Mouse (Mus musculus): ENCODE measurements around the gene Npvf.

The Npvf gene

DNA sequence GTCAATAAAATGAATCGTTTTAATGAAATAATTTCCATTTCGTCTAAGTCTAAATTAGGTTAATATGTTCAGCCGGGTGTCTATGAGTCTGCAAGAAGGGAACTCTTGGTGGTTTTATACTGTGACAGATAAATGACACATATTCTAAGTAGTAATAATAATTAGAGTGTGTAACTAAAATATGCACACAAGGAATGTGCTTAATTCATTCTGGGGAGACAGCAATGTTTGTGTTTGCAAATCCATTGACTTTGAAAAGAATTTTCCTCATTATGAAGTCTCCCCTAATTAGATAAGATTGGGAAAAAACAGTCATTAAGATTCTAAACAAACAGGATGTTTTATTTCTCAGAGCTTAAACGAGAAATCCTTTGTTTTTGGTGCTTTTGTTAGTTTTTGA is at the start of gene Npvf:
Gene Npvf, minus strand, starts transcription at position 84 of the 400 bp plus-strand sequence.
- DNase-seq (ENCODE audit: low read depth, low spot score): no peak

DNA sequence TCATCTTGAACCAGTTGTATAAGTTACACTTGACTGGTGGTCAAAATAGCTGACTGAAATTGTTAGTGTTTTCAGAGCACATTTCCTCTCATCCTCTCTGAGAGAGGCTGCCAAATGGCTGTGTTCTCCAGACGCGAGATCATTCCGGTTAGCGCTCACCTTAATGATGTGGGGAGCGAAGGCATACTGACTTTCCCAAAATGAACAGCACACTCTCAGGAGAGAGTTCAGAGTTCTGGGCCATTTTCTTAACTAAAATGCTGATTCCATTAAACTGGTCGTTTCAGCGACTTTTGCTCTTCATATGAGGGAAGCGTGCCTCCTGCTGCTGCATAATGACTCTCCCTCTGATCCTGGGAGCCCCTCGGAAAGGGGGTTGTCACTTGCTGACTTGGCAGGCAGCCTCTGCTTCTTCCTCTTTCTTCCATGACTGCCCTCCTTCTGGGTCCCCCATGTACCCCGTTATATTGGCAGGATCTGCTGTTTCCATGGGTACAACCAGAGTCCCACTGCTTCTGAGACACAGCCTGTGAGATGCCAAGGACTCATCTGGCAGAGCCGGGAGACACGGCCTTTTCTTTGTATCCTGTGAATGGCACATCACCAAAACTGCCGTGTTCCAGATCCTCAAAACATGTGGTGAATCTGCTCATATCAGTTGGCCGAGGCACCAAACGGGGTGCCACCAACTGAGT is 35.0 kb upstream of the Npvf start:
- no peak for DNase-seq (ENCODE audit: low read depth, low spot score)

DNA sequence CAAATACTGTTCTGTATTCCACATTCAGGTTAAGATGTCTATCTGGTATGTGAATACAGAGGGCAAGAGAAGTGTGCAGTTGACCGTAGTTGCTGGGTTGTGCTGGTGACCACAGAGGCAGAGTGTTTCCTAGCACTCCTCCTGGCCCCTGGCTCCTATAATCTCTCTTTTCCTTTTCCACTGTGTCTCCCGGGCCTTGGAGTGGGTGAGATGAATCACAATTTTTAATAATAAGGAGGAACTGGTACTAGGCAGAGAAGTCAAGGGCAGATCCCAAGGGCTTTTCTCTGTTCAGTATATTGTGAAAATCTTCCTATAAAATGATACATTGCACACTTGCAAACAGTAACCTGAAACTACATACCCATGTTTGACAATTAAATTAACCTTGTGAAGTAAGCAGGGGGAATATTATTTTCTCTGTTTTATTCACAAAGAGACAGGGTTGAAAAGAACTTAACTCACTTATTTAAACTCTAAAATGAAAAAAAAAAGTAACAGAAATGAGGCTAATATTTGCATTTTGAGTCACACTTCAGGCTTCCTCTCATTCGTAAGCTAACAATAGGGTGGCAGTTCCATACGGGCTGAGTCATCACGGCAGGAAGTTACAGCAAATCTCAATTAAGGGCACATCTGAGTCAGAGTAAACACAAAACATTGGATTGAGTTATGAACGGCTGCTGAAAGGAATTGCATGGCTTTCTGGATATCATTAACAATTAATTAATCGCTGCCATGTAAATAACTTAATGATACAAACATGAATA is 30.6 kb upstream of the Npvf start:
- DNase-seq (ENCODE audit: low read depth, low spot score): no peak

DNA sequence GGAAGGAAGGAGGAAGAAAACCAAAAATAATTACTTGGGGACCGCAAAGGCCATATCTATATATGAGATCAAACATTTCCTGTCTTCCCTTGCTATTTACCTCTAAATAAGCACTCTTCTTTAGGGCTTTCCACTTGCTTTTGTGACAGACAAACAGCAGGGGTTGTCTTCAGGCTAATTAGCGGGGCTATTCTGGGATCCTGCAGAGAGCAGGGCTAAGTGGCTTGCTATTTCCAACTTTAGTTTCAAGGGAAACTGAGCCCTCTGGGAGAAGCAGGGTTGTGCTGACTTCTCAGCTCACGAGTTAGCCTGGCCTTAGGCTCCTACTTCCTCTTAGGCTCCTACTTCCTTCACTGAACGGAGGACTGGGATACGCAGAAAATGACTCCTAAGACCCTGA is 27.3 kb upstream of the Npvf start:
- no peak for DNase-seq (ENCODE audit: low read depth, low spot score)

DNA sequence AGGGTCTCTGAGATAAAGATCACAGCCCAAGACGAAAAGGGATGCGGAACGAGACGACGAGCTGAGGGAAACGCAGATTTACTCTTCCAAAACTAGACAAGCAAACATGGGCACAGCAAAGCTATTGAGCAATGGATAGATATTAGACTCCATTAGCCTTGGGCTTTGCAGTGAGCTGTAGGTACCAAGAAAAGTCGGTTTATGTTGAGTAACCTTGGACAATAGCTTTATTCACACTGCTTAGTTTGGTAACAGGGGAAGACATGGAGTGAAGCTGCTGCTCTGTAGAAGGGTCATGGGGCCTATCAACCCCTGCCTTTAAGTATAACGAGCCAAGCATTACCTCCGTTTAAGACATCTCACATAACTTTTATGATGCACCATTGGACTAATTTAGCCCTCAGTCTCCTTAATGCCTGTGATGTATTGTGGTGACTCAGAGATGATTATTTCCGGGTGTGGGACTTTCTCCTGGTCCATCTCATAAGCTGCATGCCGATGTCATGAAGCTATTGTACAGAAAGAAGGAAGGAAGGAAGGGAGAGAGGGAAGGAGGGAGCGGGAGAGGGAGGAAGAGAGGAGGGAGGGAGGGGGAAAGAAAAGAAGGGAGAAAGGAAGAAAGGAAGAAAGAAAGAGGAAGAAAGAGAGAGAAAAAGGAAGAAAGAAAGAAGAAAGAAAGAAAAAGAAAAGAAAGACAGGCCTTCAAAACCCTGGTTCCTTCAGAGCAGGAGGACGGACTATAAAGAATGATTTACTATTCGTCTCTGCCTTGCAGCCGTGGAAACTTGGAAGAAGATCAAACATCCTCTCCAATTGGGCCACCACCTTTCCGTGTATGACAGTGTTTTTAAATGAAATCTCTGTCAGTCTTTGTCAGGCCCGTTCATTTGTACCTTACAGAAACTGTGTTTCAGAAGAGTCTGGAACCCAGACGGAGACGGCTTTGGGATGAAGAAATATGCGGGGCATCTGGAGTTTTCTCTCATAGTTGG is 26.3 kb upstream of the Npvf start:
- DNase-seq (ENCODE audit: low read depth, low spot score): no peak

DNA sequence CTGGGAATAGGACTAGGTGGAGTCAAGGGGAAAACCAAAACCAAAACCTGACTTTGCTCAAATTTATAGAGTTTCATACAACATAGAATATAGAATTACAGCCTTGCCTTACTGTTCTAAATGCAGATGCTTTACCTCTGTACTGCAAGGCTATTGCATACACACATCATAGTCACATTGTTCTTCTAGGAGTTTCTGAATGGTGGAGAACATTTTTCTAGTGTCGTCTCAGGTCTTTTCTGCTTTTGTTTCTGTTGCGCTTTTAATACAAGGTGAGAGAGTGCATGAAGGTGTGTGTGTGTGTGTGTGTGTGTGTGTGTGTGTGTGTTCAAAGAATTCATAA is 25.2 kb upstream of the Npvf start:
- DNase-seq (ENCODE audit: low read depth, low spot score): no peak

DNA sequence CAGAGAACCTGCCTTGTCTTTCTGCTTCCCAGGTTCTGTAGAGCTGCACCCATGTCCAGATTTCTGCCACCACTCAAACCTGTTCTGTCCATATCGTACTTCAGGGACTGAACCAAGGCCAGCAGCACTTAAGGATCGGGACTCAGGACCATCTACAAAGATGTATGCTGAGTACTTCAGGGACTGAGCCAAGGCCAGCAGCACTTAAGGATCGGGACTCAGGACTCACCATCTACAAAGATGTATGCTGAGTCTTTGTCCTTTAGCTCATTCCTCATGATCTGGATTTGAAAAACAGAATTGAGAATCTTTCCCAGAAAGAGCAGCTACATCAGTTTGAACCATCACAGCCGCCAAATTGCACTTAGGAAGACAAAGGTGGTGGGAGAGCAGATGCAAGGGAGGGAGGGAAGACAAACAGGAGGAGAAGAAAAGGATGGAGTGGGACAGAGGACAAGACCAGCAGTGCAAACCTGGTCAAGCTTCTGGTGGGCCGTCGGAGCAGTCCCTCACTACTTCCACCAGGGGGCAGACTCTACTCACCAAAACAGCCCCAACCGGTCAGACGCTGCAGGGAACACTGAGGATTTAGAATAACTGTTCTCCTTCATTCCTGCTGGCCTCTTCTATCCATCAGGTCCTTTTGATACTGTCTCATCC is 24.7 kb upstream of the Npvf start:
- peak; percentile 69 for DNase-seq (ENCODE audit: low read depth, low spot score)

DNA sequence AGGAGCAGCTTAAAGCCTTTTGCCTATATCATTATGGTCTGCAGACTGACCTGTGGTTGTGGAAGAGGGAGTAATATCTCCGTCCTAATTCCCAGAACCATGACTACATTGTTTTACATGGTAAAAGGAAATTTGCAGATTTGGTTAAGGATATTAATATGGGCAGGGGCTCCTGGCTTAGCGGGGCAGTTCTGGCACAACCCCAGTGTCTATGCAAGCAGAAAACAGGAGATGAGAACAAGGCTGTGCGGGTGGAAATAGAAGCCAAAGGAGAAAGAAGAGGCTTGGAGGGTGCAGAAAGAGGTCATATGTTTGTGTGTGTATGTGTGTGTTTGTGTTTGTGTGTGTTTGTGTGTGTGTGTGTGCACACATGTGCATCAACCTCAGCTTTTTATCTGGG is 17.0 kb upstream of the Npvf start:
- DNase-seq (ENCODE audit: low read depth, low spot score): no peak

DNA sequence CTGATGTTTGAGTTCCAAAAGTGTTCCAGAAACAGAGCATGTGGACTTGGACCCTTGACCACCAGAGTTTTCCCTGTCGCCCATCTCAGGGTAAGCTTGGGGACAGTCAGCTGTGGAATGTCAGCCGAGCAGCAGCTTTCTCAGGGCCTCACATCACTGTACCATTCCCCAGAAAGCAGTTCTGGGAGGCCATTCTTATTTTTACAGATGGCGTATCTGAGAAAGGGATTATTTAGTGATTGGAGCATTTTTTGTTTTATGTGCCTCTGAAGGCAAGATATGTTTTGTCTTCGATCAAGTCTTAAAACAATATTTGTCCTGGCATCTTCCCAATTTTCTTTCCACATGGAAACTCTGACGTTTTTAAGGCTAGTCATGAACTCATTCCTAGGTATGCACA is 12.7 kb upstream of the Npvf start:
- DNase-seq (ENCODE audit: low read depth, low spot score): no peak

DNA sequence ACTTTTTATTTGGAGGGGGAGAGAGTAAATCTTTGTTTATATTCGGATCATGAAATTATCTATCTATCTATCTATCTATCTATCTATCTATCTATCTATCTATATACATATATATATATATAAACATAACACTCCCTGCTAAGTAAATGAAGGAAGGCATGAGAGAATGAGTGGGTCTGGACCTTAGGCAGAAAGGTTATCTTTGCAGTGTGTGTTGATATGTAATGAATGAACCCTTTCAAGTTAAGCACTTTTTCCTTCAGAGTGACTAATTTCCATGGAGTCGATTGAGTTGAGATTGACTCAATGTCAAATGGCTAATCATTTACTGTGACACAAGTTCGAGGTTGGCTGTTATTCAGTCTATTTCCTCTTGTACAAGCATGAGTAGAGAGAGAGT is 10.8 kb upstream of the Npvf start:
- DNase-seq (ENCODE audit: low read depth, low spot score): no peak

DNA sequence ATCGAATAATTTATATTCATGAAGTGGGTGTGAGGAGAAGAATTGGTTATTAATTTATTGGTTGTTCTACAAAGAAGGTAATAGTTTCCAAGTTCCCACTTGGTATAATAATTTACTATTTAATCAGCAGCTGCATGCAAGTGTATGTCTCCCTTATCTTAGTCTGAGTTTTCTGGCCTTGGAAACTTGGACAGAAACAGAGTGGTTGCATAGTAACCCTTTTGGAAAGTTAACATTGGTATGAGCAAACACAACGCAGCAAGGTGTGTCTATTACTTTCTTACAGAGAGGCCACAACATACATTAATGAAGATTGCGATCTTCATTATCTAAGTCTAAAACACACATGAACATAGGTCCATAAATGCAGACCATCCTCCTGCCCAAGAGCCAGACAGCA is 10.0 kb upstream of the Npvf start:
- DNase-seq (ENCODE audit: low read depth, low spot score): no peak

DNA sequence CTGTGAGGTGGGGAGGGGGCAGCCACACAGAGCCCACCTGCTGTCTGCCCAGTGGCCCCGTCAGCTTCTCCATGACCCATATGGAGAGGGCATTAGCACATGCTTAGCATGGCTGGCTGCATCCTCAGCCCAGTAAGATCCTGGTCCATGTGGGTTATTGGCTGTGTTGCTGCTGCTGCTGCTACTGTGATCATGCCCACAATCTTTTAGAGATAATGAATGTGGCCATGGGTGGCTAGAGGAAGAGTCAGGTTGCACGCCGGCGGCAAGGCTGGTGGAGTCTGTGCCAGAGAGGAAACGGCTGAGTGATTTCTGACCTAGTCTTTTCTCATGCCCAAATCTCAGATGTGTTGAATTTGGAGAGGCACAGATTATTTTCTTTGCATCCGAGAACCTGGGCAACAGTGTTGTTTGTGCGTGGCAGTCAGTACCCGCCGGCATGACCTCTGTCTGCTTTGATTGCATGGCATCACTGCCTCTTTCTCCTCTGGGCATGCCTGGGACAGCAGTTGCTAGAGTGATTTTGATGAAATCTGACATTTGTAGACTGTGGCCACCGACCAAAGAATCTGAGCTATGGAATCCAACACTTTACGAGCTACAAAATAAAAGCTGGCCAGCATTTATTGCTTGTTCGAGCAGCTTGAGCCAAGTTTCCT is 8.8 kb upstream of the Npvf start:
- DNase-seq (ENCODE audit: low read depth, low spot score): no peak

DNA sequence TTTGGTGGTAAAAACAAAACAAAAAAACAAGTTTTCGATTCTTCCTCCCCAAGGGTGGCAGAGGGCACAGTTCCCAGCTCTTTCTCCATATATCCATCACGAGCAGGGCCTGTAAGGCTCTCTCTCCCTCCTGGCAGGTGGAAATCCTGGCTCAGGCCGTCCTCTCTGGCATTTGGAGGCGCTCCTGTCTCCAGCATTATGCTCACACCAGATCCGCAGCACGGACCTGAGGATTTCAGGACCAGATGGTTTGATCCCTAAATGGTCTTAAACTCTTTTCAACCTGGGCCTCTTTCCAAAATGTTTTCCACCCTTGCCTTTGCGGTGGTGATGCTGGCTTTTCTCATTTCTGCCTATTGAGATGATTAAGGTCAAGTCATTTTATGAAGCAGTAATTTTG is 7.5 kb upstream of the Npvf start:
- DNase-seq (ENCODE audit: low read depth, low spot score): no peak

DNA sequence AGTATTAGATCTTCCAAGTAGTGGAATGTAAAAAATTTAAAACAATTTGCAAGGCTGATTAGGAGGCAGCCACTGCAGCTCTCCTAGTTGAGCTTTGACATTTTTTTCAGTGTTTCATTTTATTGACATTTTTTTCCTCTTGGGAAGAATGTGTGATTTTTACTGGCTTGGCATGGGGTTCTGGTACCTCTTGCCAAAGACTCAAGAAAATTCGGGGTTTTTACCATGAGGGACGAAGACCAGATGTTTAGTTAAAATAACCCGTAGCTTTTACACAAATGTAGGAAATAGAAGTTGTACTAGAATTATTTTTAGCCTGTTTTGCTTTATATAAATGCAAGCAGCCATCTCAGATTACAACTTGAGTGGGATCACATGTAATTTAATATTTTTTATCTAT is 4.2 kb upstream of the Npvf start:
- no peak for DNase-seq (ENCODE audit: low read depth, low spot score)

DNA sequence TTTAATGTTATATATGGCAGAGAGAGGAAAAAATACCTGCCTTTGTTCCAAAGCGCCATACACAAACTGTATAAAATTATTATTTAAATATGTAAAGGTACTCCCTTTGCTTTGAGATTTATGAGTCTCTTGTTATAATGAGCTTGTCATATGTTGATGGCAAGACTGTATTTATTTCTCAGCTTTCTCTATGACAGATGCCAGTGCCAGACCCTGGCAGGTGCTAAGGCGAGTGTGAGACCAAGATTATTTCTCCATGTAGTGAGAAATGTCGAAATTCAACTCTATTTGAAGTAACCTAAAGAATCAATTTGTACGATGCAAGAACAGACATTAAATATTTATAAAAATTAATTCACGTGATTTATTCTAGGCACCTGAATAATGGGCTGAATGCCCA is 3.8 kb upstream of the Npvf start:
- DNase-seq (ENCODE audit: low read depth, low spot score): no peak

DNA sequence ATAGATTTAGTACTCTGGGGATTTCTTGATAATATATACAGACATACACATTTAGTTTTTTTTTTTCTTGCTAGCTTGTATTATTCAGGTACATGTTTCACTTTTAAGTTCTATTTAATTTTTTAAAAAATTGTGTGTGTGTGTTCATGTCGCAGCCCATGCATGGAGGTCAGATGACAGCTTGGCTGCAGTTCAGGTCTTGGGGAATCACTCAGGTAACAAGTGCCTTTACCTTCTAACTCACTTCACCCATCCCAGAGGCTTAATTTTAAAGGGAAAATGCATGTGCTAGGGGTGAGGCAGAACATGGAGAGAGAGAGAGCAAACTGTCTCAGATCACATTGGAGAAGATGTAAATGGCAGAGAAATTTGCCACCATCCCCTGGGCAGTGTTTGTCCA is 2.2 kb upstream of the Npvf start:
- no peak for DNase-seq (ENCODE audit: low read depth, low spot score)

DNA sequence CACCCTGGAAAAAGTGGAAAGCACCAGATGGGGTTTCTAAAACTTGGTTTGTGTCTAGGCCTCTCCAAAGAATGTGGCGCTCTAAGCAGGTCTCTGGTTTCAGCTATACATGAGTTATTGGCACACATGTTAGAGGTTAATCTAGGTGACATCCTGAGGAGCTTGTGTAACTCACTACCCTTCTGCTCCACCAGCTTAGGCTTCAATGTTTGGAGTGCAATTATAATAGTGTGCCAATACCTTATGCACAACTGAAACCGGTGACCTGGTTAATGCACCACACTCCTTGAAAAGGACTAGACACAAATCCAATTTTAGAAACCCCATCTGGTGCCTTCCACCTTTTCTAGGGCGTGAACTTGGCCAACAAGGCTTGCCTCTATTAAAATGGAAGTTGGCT is 1.7 kb upstream of the Npvf start:
- no peak for DNase-seq (ENCODE audit: low read depth, low spot score)

DNA sequence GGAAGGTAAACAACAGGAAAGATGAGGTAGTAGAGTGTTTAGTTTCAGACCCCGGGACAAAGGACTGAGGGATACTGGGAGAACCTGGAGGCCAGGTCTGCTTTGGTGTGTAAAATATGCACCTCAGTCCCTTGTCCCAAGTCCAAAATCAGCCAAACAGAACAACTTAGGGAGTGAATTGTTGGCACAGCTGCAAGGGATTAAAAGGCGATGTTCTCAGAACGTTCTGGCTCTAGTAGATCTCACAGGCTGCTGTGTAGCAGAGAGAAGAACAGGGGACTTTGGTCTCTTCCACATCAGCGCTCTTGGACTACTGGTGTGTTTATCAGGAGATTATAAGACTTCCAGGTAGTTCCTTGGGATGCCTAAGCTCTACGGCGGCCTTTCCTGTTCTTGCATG is 6.6 kb downstream of the Npvf start:
- DNase-seq (ENCODE audit: low read depth, low spot score): no peak

DNA sequence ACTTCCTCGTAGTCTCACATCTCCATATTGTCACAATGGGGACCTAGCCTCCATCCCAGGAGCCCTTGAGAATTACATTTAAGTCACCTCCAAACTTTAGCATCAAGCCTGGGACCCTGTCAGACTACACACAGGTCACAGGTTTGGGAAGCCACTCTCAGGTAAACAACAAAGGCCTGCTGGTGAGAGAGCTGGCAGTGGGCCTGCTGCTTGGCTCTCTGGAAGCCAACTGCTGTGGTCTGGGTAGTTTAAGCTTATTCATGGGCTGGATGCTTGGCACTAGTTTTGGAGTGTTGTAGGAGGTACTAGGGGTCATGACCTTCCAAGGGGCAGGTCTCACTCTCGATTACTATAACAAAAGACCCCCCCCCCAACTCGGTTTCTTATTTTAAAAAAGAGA is 7.6 kb downstream of the Npvf start:
- DNase-seq (ENCODE audit: low read depth, low spot score): no peak

DNA sequence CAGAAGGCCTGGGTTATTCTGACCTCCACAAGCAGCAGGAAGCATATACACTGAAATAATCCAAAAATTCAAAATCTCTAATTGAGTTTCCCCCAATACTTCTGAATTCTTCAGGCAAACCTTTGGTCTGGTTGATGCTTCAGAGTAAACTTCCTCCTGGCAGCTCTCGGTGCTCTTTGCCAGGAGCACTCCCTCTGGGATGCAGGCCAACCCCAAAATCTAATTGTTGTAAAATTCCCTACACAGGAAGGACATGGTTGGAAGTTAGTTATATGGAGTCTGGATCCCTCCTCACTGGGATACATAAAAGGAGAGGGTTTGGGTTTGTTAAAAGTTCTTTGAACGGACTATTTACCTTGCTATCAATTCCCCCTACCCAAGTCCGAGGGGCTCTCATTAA is 9.5 kb downstream of the Npvf start:
- DNase-seq (ENCODE audit: low read depth, low spot score): no peak

DNA sequence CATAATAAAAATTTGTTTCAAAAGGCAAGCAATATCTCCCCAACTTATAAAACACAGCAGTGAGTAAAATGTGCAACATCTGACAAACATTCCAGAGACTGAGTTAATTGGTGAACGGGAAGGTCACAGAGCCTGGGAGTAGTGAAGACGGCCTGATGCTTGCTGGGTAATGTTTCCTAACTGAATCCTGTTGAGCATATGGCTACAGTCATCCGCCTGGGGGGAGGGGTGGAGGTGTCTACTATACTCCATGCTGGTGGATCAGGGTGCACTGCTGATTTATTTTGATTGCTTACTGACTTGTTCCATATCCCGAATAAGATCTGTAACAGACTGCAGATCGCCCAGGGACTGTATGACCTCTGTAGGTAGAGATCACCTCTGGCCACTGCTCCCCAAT is 12.3 kb downstream of the Npvf start:
- DNase-seq (ENCODE audit: low read depth, low spot score): no peak

Data from retina, postnatal 7 days (tissue).